Mouse (Mus musculus) ES-E14 (cell line): Measurements from ENCODE around the gene Tbc1d9.

Experiments
- CHD2 ChIP-seq: IDR thresholded peaks from 2 replicates; pipeline ENCODE4 v1.6.1; 2014; ENCODE audit warnings: mild to moderate bottlenecking, low read depth, low read length, inconsistent platforms
- ZNF384 ChIP-seq: IDR thresholded peaks from 2 replicates; pipeline ENCODE4 v1.6.1; 2012; ENCODE audit warnings: low read depth, low read length, inconsistent platforms

GRCm38 (mm10) chr8:83290176-83290575 is 125.0 kb downstream of the Tbc1d9 start, which contains the start of gene Ucp1:
- TF ChIP-seq ZNF384 = no peak
- no peak for TF ChIP-seq CHD2
